Mouse (Mus musculus) heart, embryonic 10.5 days (tissue): Measurements from ENCODE around the gene Alyref2. TPM values are rescaled to one million over a fixed set of nuclear protein-coding genes. Genes with fewer than 3 reads are reported as not detected.
A peak's percentile ranks its signal among the peaks of the same experiment; 100 is the strongest.

Source experiments
- DNase-seq: peaks from one replicate; pipeline ENCODE4 v3.0.0-alpha.2; 2017; ENCODE audit warnings: low spot score
- H3K27ac ChIP-seq: fragments of 300-500 bp; sonication (generic); 2 replicates; pipeline ENCODE4 v1.5.1; 2016; ENCODE audit warnings: mild to moderate bottlenecking
- H3K27me3 ChIP-seq: fragments of 300-500 bp; sonication (generic); 2 replicates; pipeline ENCODE4 v1.6.1; 2016; ENCODE audit warnings: mild to moderate bottlenecking; ENCODE audit not compliant: poor library complexity, insufficient read depth, severe bottlenecking
- H3K36me3 ChIP-seq: fragments of 300-500 bp; sonication (generic); 2 replicates; pipeline ENCODE4 v1.6.1; 2016; ENCODE audit warnings: mild to moderate bottlenecking, moderate library complexity
- H3K4me1 ChIP-seq: fragments of 300-500 bp; sonication (generic); 2 replicates; pipeline ENCODE4 v1.6.1; 2016; ENCODE audit warnings: mild to moderate bottlenecking
- H3K4me3 ChIP-seq: fragments of 300-500 bp; sonication (generic); 2 replicates; pipeline ENCODE4 v1.5.1; 2016; ENCODE audit warnings: mild to moderate bottlenecking, moderate library complexity
- H3K9me3 ChIP-seq: fragments of 300-500 bp; sonication (generic); 2 replicates; pipeline ENCODE4 v1.6.1; 2016; ENCODE audit warnings: mild to moderate bottlenecking, moderate library complexity
- WGBS: fragments of 180-500 bp; shearing (Covaris S2); methylation state at CpG from one replicate; pipeline ENCODE4 v1.1.7; 2016; 5-methylcytosine and 5-hydroxymethylcytosine counted together
- polyA plus RNA-seq: library from polyadenylated mRNA; unstranded; fragments of >200 nt; fragmentation: Nextera tagmentation; extraction: Ambion mirVana; gene quantifications from 2 replicates; pipeline ENCODE4 v1.2.1, GENCODE M21; 2016

Alyref2 gene
- polyA plus RNA-seq, 1 experiment from 2014 or later = 10.7 TPM

DNA sequence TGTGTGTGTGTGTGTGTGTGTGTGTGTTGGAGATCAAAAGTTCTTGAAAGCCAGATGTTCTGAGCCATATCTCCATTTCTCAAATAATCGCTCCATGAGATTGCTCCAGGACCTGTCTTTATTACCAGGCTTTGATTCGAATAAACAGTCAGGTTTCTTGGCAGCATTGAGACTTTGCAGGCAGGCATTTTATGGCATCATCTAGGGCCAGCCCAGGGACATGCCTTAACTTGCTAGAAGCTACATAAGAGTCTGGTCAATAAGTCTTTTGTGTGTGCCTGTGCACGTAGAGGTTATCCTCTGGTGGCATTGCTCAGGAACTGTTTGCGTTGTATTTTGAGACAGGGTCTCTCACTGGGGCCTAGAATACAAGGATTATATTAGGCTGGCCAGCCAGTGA lies 29.8 kb upstream of the Alyref2 start:
- no peak for DNase-seq
- 77% methylated on average over 4 of the region's 4 CpGs for WGBS

DNA sequence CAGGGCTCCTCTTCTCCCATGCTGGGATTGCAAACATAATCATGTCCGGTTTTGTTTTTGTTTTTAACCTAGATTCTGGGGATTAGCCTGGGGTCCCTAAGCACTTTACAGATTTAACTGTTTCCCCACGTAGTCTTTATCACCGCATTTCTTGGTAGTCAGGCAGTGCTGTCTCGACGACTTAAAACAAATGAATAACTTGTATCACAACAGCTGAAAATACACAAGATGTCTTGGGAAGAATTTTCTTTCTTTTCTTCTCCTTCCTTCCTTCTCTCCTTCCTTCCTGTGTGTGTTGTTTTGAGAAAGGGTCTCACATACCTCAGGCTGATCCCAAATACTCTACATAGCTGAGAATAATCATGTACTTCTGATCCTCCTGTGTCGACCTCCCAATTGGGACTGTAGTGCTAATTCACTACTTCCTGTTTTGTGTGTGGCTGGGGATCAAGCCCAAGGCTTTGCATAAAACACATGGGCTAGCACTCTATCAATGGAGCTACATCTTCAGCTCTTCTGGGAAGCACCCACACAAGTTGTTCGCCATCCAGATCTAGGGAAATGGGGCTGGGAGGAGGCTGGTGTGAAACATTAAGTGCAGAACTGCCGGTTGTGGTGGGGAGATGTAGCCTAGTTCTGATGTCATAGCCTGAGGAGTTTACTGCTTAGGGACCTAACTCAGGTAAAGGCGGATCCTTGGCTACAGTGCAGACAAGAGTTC lies 29.2 kb upstream of the Alyref2 start:
- Histone ChIP-seq H3K9me3 (no peaks in the 10 kb centered on the region), H3K27me3 (no peaks in the 10 kb centered on the region), H3K36me3 (no peaks in the 10 kb centered on the region), H3K27ac (no peak overlapping the region), H3K4me3 (no peak overlapping the region), H3K4me1 (peaks cover 14% of the 10 kb centered on the region)
- WGBS = 68% methylated on average over 9 of the region's 9 CpGs
- DNase-seq = no peak

More for the DNA sequence above, 29.8 kb upstream of the Alyref2 start:
- Histone ChIP-seq H3K4me3 (no peak overlapping the region), H3K36me3 (no peaks in the 10 kb centered on the region), H3K9me3 (no peaks in the 10 kb centered on the region), H3K4me1 (peaks cover 14% of the 10 kb centered on the region), H3K27me3 (no peaks in the 10 kb centered on the region), H3K27ac (no peak overlapping the region)

DNA sequence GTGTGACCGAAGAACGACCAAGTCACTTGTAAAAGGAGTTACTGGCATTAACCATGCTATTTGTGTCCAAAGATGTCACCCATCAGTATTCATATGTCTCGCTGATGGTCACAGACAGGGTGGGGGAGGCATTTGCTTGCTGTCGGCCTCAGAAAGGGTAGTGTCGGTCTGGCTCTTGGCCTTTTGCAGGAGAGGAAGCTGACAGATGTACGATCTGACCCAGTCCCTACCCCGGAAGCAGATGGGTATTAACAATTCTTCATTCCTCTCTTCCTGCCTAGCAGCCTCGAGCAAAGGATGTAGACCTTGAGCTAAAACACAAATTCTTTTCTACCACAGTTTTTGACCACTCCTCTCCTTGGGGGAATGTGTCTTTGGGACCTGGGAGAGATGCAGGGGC lies 26.2 kb upstream of the Alyref2 start:
- Histone ChIP-seq H3K4me1 (0 out of 2 replicates have a peak, but pooled peaks cover 4% of the 10 kb centered on the region), H3K36me3 (no peaks in the 10 kb centered on the region)
- 74% methylated on average over 8 of the region's 8 CpGs for WGBS

GRCm38 (mm10) chr1:171477758-171478545 lies 25.3 kb upstream of the Alyref2 start:
- Histone ChIP-seq H3K27ac (peak overlapping the region; percentile 64; the same call in 1 of the 2 replicates), H3K36me3 (no peaks in the 10 kb centered on the region), H3K9me3 (peaks cover 3% of the 10 kb centered on the region; the same call in 1 of the 2 replicates), H3K4me3 (peak overlapping the region; percentile 48; the same call in 1 of the 2 replicates), H3K27me3 (no peaks in the 10 kb centered on the region), H3K4me1 (0 out of 2 replicates have a peak, but pooled peaks cover 4% of the 10 kb centered on the region)
- DNase-seq = no peak
- WGBS = 59% methylated on average over 27 of the region's 27 CpGs

More for the DNA sequence above, 26.2 kb upstream of the Alyref2 start:
- Histone ChIP-seq H3K27me3 (no peaks in the 10 kb centered on the region), H3K4me3 (no peak overlapping the region), H3K9me3 (no peaks in the 10 kb centered on the region), H3K27ac (no peak overlapping the region)
- DNase-seq = no peak

- Histone ChIP-seq H3K9me3 (peaks cover 7% of the 10 kb centered on the region; the same call in 1 of the 2 replicates), H3K36me3 (no peaks in the 10 kb centered on the region), H3K4me3 (no peak overlapping the region), H3K27ac (no peak overlapping the region), H3K4me1 (0 out of 2 replicates have a peak, but pooled peaks cover 4% of the 10 kb centered on the region), H3K27me3 (no peaks in the 10 kb centered on the region)
- 52% methylated on average over 2 of the region's 2 CpGs for WGBS
- no peak for DNase-seq
Observed at GRCm38 (mm10) chr1:171478968-171479367, 24.3 kb upstream of the Alyref2 start.

DNA sequence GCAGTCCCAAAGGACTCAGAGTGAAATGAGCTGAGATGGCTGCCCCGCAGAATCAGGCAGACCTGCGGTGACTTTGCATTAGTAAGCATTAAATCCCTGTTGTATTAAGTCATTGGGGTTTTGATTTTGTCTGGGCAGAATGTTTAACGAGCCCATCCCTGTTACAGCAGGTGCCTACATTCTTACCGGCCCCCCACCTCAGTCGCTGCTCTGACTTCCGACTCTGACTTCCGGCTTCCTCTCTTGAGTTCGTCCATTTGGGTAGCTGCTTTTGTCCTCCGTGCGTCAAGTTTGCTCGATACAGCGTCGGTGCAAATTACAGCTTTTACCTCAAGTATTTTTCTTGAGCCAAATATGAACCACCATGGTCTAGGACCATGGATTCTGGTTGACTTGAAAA lies 9.0 kb upstream of the Alyref2 start:
- Histone ChIP-seq H3K4me3 (no peak overlapping the region), H3K4me1 (no peaks in the 10 kb centered on the region), H3K9me3 (peaks cover 10% of the 10 kb centered on the region), H3K36me3 (no peaks in the 10 kb centered on the region), H3K27ac (no peak overlapping the region), H3K27me3 (no peaks in the 10 kb centered on the region)
- WGBS = 88% methylated on average over 13 of the region's 13 CpGs
- DNase-seq = no peak

GRCm38 (mm10) chr1:171495371-171495770 lies 7.9 kb upstream of the Alyref2 start:
- no peaks in the 10 kb centered on the region for H3K4me1 ChIP-seq
- WGBS = 81% methylated on average over 6 of the region's 6 CpGs
- no peak for DNase-seq
- peaks cover 4% of the 10 kb centered on the region; the same call in 1 of the 2 replicates for H3K9me3 ChIP-seq
- H3K27me3 ChIP-seq = no peaks in the 10 kb centered on the region
- no peak overlapping the region for H3K4me3 ChIP-seq
- no peaks in the 10 kb centered on the region for H3K36me3 ChIP-seq
- no peak overlapping the region for H3K27ac ChIP-seq

- no peaks in the 10 kb centered on the region for H3K9me3 ChIP-seq
- H3K27ac ChIP-seq = no peak overlapping the region
- DNase-seq = no peak
- no peaks in the 10 kb centered on the region for H3K36me3 ChIP-seq
- peaks cover 3% of the 10 kb centered on the region for H3K4me1 ChIP-seq
- no peak overlapping the region for H3K4me3 ChIP-seq
- 75% methylated on average over 5 of the region's 5 CpGs for WGBS
- no peaks in the 10 kb centered on the region for H3K27me3 ChIP-seq
Observed at GRCm38 (mm10) chr1:171499856-171500255, 3.4 kb upstream of the Alyref2 start.

DNA sequence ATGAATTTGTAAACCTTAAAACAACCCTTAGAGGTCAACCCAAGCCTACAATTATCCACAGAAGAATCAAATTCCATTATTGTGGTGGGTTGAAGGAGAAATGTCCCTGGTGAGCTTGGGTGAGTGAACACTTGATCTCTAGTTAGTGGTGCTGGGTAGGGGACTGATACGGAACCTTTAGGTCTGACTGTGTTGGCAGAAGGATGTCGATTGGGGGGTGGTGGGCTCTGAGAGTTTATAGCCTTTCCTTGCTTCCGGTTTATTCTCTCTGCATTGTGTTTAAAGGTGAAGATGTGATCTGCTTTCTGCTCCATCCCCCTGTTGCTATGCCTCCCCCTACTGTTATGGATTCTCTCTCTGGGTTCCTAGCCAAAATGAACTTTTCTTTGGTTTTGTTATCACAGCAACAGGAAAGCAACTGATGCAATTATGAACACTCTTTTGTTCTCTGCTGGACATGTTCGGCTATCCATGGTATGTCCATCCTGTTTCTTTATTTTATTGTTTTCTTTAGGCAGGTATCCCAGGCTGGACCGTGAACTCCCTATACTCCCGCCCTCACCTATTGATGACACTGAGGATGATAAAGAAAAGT lies 2.2 kb upstream of the Alyref2 start:
- no peaks in the 10 kb centered on the region for H3K27me3 ChIP-seq
- no peak for DNase-seq
- peak overlapping the region; percentile 78; the same call in 1 of the 2 replicates for H3K27ac ChIP-seq
- H3K4me3 ChIP-seq = peak overlapping the region; percentile 45; the same call in 1 of the 2 replicates
- H3K9me3 ChIP-seq = no peaks in the 10 kb centered on the region
- no peaks in the 10 kb centered on the region for H3K36me3 ChIP-seq
- WGBS = 58% methylated on average over 6 of the region's 6 CpGs
- peaks cover 3% of the 10 kb centered on the region for H3K4me1 ChIP-seq

DNA sequence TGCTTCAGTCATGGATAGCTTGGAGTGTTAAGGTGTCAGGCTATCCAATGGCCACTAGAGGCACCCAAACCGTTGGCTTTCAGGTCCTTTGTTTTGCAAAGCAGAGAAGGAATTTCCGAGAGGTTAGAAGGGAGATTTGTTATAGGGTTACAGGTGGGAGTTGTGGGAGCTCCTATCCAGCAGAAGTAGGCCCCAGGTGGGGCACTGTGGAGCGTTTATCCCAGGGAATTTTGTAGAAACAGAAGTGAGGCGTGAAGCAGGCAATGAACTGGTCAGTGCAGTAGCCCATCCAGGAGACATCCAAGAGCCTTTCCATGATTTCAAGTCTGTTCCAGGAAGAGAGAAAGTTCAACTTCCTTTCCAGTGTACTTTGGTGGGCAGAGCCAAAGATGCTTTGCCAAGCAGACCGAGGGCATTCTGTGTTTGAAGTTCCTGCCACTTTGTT lies 1.6 kb upstream of the Alyref2 start:
- Histone ChIP-seq H3K27ac (peak overlapping the region; percentile 78), H3K4me3 (peak overlapping the region; percentile 45), H3K27me3 (no peaks in the 10 kb centered on the region), H3K4me1 (peaks cover 3% of the 10 kb centered on the region), H3K9me3 (no peaks in the 10 kb centered on the region), H3K36me3 (no peaks in the 10 kb centered on the region)
- 5% methylated on average over 5 of the region's 5 CpGs for WGBS
- DNase-seq = peak; percentile 83

DNA sequence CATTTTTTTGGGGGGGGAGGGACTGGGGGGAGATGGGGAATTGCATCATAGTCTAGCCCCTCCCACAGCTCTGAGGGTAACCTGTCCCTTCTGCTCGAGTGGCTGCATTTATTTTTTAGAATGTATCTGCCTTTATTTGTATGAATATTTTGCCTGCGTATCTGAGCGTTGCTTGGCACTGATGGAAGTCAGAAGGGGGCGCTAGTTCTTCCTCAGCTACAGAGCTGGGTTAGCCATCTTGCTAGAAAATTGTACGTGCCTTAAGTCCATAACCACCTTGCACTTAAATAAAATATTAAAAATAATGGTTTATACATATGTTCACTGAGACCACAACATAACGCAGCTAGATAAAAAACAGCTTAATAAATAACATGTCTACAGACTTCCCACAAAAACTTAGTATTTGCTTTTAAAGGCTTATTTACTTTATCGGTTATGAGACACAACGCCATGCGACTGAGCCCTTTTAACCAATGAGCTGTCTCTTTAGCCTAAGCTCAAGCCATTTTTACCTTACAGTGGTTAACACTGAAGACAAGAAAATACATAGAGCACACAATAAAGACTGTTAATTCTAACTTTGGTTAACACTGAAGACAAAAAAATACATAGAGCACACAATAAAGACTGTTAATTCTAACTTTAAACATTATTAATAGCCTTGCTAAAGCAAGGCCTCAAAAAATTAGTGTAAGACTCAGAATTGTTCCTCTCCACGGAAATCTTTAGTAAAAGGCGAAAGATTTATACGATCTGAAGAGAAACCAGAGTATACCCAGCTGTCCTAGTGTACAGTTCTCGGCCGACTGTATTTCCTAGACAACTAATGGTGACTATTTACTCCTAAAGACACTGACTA lies 659 bp upstream of the Alyref2 start:
- peak overlapping the region; percentile 94 for H3K27ac ChIP-seq
- DNase-seq = peak; percentile 84
- peak overlapping the region; percentile 72 for H3K4me3 ChIP-seq
- peaks cover 3% of the 10 kb centered on the region for H3K4me1 ChIP-seq
- no peaks in the 10 kb centered on the region for H3K9me3 ChIP-seq
- H3K36me3 ChIP-seq = no peaks in the 10 kb centered on the region
- no peaks in the 10 kb centered on the region for H3K27me3 ChIP-seq
- WGBS = under 1% methylated on average over 14 of the region's 14 CpGs
